Mouse (Mus musculus) hindbrain, embryonic 16.5 days (tissue): Measurements from ENCODE around the gene Gm42417. TPM values are rescaled to one million over a fixed set of nuclear protein-coding genes. Genes with fewer than 3 reads are reported as not detected.

Experiments
- ATAC-seq: fragments of 200-750 bp; cut with Nextera tagmentation; 2 replicates; pipeline ENCODE4 v1.8.0; 2017; ENCODE audit warnings: moderate TSS enrichment, moderate library complexity
- H3K27ac ChIP-seq: fragments of 300-500 bp; sonication (generic); 2 replicates; pipeline ENCODE4 v1.5.1; 2014; ENCODE audit warnings: low read depth, mild to moderate bottlenecking, control low read depth, low read length, moderate library complexity
- H3K27me3 ChIP-seq: fragments of 300-500 bp; sonication (generic); replicated peaks from 2 replicates; pipeline ENCODE4 v1.6.1; 2014; ENCODE audit warnings: low read length; ENCODE audit not compliant: control insufficient read depth, insufficient read depth
- H3K36me3 ChIP-seq: fragments of 300-500 bp; sonication (generic); 2 replicates; pipeline ENCODE4 v1.6.1; 2014; ENCODE audit warnings: mild to moderate bottlenecking, low read length, moderate library complexity, mixed read lengths; ENCODE audit not compliant: control insufficient read depth, insufficient read depth
- H3K4me1 ChIP-seq: fragments of 300-500 bp; sonication (generic); 2 replicates; pipeline ENCODE4 v1.6.1; 2014; ENCODE audit warnings: low read depth, low read length; ENCODE audit not compliant: control insufficient read depth, insufficient read depth
- H3K4me2 ChIP-seq: fragments of 300-500 bp; sonication (generic); 2 replicates; pipeline ENCODE4 v1.6.1; 2014; ENCODE audit warnings: mild to moderate bottlenecking, low read length, control low read depth, moderate library complexity
- H3K4me3 ChIP-seq: fragments of 300-500 bp; sonication (generic); 2 replicates; pipeline ENCODE4 v1.5.1; 2014; ENCODE audit warnings: mild to moderate bottlenecking, low read length, control low read depth, moderate library complexity
- H3K9ac ChIP-seq: fragments of 300-500 bp; sonication (generic); 2 replicates; pipeline ENCODE4 v1.6.1; 2014; ENCODE audit warnings: low read depth, mild to moderate bottlenecking, control low read depth, low read length, moderate library complexity
- H3K9me3 ChIP-seq: fragments of 300-500 bp; sonication (generic); 2 replicates; pipeline ENCODE4 v1.6.1; 2014; ENCODE audit warnings: mild to moderate bottlenecking, low read length, moderate library complexity; ENCODE audit not compliant: control insufficient read depth
- WGBS: fragments of 180-500 bp; shearing (Covaris S2); extraction: QIAGEN DNeasy Blood & Tissue Kit; methylation state at CpG from one replicate; pipeline ENCODE4 v1.1.7; 2014; 5-methylcytosine and 5-hydroxymethylcytosine counted together
- polyA plus RNA-seq: library from polyadenylated mRNA; unstranded; fragments of >200 nt; fragmentation: Nextera tagmentation; extraction: Ambion mirVana; gene quantifications from 2 replicates; pipeline ENCODE4 v1.2.1, GENCODE M21; 2015

Gm42417 gene
- 0.30 and 0.57 TPM in 2 replicates for polyA plus RNA-seq

GRCm38 (mm10) chr1:36539186-36539585, at the start of gene Gm42417:
TSS of gene Gm42417 (minus strand) at chr1:36539429.
- no peak within 1 kb of the TSS for H3K4me2 ChIP-seq
- no peaks in the 10 kb centered on the region for H3K9me3 ChIP-seq
- no peak within 1 kb of the TSS for H3K4me3 ChIP-seq
- no peak for ATAC-seq
- WGBS, result 64% methylated on average over 5 of the region's 9 CpGs
- H3K27ac ChIP-seq, result no peak within 1 kb of the TSS
- peaks cover 3% of the 10 kb centered on the region; the same call in 1 of the 2 replicates for H3K4me1 ChIP-seq
- no peak within 1 kb of the TSS for H3K9ac ChIP-seq
- no peaks in the 10 kb centered on the region for H3K27me3 ChIP-seq
- peaks cover 15% of the 10 kb centered on the region for H3K36me3 ChIP-seq

DNA sequence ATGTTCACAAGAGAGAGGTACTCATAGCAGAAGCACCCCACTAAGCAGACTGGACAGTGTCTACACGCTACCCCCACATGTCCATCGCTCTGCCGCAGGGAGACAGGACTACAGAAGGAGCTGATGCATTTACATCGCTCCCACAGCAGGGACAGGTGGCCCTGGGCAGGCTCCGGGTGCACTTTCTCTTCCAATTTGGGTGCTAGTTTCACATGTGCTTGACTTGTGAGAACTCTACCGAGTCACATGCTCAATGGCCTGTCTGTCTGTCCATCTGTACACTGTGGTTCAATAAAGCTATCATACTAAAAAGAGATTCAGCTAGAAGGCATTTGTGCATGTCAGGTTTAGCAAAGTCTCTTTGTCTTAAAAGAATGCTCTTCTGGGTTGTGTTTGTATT, 48.6 kb upstream of the Gm42417 start:
- Histone ChIP-seq H3K4me3 (no peak overlapping the region), H3K9ac (no peak overlapping the region), H3K9me3 (no peaks in the 10 kb centered on the region), H3K4me1 (peaks cover 28% of the 10 kb centered on the region), H3K36me3 (no peaks in the 10 kb centered on the region), H3K27ac (no peak overlapping the region), H3K4me2 (no peak overlapping the region), H3K27me3 (no peaks in the 10 kb centered on the region)
- ATAC-seq, result no peak
- 85% methylated on average over 6 of the region's 6 CpGs for WGBS

GRCm38 (mm10) chr1:36586288-36586687, 47.1 kb upstream of the Gm42417 start:
- no peak overlapping the region for H3K4me3 ChIP-seq
- no peak for ATAC-seq
- H3K4me2 ChIP-seq, result no peak overlapping the region
- no peaks in the 10 kb centered on the region for H3K27me3 ChIP-seq
- no peaks in the 10 kb centered on the region for H3K9me3 ChIP-seq
- H3K9ac ChIP-seq, result no peak overlapping the region
- no peak overlapping the region for H3K27ac ChIP-seq
- WGBS, result 54% methylated on average over 4 of the region's 4 CpGs
- H3K4me1 ChIP-seq, result peaks cover 28% of the 10 kb centered on the region
- H3K36me3 ChIP-seq, result no peaks in the 10 kb centered on the region

DNA sequence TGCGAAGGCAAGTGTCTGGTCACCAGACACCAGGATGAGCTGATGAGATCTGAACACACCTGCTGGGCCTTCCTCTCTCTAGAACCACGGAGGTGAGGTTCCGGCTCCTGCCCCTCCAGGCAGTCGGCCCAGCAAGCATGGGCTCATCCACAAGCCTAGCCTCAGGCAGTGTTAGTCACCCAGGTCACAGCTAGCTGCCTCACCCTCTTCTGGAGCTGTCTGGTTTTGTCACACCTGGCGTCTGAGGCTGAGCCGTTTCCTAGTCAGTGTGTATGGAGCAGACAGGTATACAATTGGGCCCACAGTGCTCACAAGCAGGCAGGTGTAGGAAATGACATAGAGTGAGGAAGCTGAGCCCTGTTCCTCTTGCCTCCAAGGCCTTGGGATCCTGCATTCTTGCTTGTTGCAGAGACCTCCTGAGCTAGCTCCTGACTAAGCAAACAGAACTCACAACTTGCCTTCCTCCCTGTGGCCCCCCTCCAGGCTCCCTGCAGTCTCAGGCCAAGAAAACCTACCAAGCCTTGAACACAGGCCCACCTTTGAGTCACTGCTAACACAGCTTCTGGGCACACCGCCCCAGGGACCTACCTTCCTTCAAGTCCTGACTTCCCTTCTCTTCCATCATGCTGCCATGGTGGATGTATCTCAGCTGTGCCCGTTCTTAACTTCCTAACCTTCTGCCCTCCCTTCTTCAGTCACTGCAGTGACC, 44.3 kb upstream of the Gm42417 start:
- WGBS, result 84% methylated on average over 8 of the region's 8 CpGs
- Histone ChIP-seq H3K27me3 (no peaks in the 10 kb centered on the region), H3K4me2 (no peak overlapping the region), H3K4me3 (no peak overlapping the region), H3K27ac (no peak overlapping the region), H3K9ac (no peak overlapping the region), H3K9me3 (no peaks in the 10 kb centered on the region), H3K36me3 (no peaks in the 10 kb centered on the region), H3K4me1 (peaks cover 21% of the 10 kb centered on the region)
- no peak for ATAC-seq

DNA sequence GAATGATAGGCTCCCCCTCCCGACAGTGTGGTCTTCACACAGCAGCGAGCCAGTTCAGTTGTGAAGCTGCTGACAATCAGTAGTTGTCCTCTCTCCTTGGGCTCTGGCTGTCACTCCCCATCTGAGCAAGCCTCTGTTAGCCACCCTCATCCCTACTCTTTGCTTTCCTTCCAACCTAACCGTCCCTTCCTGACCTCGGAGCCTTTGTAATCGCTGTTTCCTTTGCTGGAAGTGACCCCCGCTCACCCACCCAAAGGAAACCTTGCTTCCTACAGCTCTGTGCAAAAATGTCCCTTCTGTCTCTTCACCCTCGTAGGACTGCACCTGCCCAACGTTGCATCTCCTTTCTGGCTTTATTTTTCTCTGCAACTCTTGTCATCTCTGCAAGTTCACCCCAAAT, 43.0 kb upstream of the Gm42417 start:
- H3K4me2 ChIP-seq, result no peak overlapping the region
- no peak for ATAC-seq
- no peaks in the 10 kb centered on the region for H3K27me3 ChIP-seq
- 76% methylated on average over 8 of the region's 8 CpGs for WGBS
- no peaks in the 10 kb centered on the region for H3K36me3 ChIP-seq
- no peak overlapping the region for H3K27ac ChIP-seq
- no peak overlapping the region for H3K4me3 ChIP-seq
- H3K9me3 ChIP-seq, result no peaks in the 10 kb centered on the region
- no peak overlapping the region for H3K9ac ChIP-seq
- H3K4me1 ChIP-seq, result peaks cover 16% of the 10 kb centered on the region

DNA sequence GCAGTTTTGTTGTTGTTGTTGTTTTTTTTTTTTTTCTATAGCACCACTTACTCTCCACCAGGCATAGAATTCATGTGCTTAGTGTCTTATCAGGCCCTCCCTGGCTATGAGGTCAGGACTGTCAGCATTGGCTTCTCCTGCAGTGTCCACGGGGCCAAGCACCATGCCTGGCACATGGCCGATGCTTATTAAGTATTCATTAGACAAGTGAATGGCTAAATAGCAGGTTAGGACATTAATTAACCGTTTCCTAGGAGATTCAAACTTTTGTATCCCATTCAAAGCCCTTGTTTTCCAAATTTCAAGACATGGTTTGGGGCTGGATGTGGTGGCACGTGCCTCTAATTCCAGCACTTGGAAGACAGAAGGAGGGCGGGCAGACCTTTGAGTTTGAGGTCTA, 42.0 kb upstream of the Gm42417 start:
- H3K27ac ChIP-seq, result peak overlapping the region; percentile 89; the same call in 1 of the 2 replicates
- no peaks in the 10 kb centered on the region for H3K27me3 ChIP-seq
- 37% methylated on average over 5 of the region's 5 CpGs for WGBS
- no peaks in the 10 kb centered on the region for H3K9me3 ChIP-seq
- no peak overlapping the region; the same call in 1 of the 2 replicates for H3K9ac ChIP-seq
- 0 out of 2 replicates have a peak, but pooled peaks have one; percentile 11 for ATAC-seq
- peaks cover 16% of the 10 kb centered on the region for H3K4me1 ChIP-seq
- H3K4me3 ChIP-seq, result no peak overlapping the region
- H3K36me3 ChIP-seq, result no peaks in the 10 kb centered on the region
- H3K4me2 ChIP-seq, result no peak overlapping the region

DNA sequence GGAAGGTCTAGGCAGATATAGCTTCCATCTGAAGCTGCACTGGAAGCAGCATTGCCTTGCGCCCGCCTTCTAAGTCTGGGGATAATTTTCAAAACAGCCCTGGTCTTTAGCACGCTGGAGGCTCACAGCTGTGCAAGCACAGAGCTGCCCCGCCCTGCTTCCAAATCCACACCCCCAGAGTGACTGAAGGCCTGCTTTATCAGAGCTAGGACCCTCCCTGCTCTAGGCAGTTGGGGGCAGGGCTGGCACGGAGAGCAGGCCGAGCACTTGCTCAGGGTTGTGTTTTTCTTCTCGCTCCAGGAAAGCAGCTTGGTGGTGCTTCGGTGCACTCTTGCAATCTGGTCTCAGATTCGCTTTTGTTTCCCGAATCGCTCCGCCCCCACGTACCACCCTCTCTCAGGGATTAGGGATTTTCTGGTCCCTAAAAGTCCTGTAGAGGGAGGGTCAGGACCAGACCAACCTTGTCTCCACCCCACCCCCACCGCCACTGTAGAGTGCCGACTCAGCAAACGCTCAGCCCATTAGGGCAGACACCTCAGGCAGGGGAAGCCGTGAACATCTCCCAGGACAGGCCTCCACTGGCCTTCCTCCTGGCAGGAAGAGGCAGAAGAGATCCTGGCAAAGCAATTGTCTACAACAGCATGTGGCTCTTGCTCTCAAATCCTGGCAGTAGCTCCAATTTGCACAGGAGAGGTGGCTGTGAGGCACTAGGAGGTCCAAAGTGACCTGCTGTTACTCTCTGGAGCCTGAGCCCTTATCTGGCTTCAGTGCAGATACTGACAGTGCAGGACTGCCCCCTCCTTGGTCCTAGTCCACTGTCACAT, 41.4 kb upstream of the Gm42417 start:
- WGBS, result under 1% methylated on average over 17 of the region's 17 CpGs
- H3K4me2 ChIP-seq, result peak overlapping the region; percentile 28
- H3K36me3 ChIP-seq, result no peaks in the 10 kb centered on the region
- ATAC-seq, result peak; percentile 86
- no peaks in the 10 kb centered on the region for H3K9me3 ChIP-seq
- no peak overlapping the region for H3K4me3 ChIP-seq
- H3K27me3 ChIP-seq, result no peaks in the 10 kb centered on the region
- peaks cover 16% of the 10 kb centered on the region for H3K4me1 ChIP-seq
- peak overlapping the region; percentile 31 for H3K9ac ChIP-seq
- peak overlapping the region; percentile 89 for H3K27ac ChIP-seq

GRCm38 (mm10) chr1:36579974-36580383, 40.8 kb upstream of the Gm42417 start:
- Histone ChIP-seq H3K27ac (peak overlapping the region; percentile 89), H3K4me1 (peaks cover 16% of the 10 kb centered on the region), H3K36me3 (no peaks in the 10 kb centered on the region), H3K4me3 (no peak overlapping the region), H3K9me3 (no peaks in the 10 kb centered on the region), H3K4me2 (peak overlapping the region; percentile 16; the same call in 1 of the 2 replicates), H3K9ac (peak overlapping the region; percentile 31; the same call in 1 of the 2 replicates), H3K27me3 (no peaks in the 10 kb centered on the region)
- WGBS, result 21% methylated on average over 5 of the region's 6 CpGs
- ATAC-seq, result peak; percentile 34

DNA sequence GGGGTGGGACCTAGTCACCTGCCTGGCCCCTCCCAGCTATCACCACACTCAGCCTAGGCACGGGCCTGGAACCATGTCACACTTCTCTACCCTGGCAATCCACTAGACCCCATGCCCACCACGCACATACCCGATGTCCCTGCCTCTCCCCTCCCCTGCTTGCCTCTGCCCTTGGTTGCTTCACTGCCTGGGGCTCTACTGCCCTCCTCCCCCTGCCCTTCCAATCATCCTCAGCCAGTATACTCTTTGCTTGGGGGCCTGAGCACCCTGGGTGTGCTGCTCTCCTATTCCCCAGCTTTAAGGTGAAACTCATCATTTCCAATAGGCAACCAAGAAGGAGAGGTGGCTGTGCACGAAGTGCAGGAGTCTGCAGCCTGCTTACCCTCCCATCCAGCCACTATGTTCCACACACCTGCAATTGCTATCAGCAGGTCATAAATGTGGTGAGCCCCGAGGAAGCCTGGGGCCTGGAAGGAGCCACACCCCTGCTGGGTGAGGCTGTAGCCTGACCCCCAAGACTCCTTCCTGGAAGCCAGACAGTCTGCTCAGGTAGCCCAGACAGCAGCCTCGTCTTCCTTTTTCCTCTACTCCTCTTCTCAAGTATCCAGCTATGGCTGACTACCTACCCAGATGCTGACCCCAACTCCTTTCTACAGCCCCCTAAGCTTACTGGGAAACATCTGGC, 37.9 kb upstream of the Gm42417 start:
- H3K9ac ChIP-seq, result no peak overlapping the region
- no peak overlapping the region for H3K27ac ChIP-seq
- no peaks in the 10 kb centered on the region for H3K36me3 ChIP-seq
- no peaks in the 10 kb centered on the region for H3K27me3 ChIP-seq
- 70% methylated on average over 6 of the region's 6 CpGs for WGBS
- no peaks in the 10 kb centered on the region for H3K9me3 ChIP-seq
- no peak overlapping the region for H3K4me2 ChIP-seq
- no peak for ATAC-seq
- H3K4me3 ChIP-seq, result no peak overlapping the region
- peaks cover 19% of the 10 kb centered on the region for H3K4me1 ChIP-seq
